In genomic region chr15:93519836-93520826, GRCm38 (mm10) we compare ENCODE assay signal across 8 mouse cellular contexts.
DNase-seq lines count a peak whose midpoint lies in the region; ATAC-seq lines count a peak whose summit lies in the region.

No protein-coding gene starts in this region.

- no peaks in the 10 kb centered on the region for H3K9me3 ChIP-seq in forebrain, embryonic 13.5 days (replicated peaks)
- no peaks in the 10 kb centered on the region for H3K9me3 ChIP-seq in intestine, embryonic 15.5 days
- no peaks in the 10 kb centered on the region for H3K9me3 ChIP-seq in midbrain, embryonic 10.5 days (replicated peaks)

- peaks cover 41% of the 10 kb centered on the region for H3K27me3 ChIP-seq in forebrain, embryonic 13.5 days
- H3K27me3 ChIP-seq in intestine, embryonic 15.5 days (replicated peaks), result no peaks in the 10 kb centered on the region
- H3K27me3 ChIP-seq in midbrain, embryonic 10.5 days (ENCODE audit: low read depth, poor library complexity, severe bottlenecking), result peaks cover 80% of the 10 kb centered on the region

- no peak overlapping the region; the same call in 1 of the 2 replicates for H3K27ac ChIP-seq in forebrain, embryonic 13.5 days
- H3K27ac ChIP-seq in intestine, embryonic 15.5 days, result peak overlapping the region; percentile 89
- peak overlapping the region; percentile 85; the same call in 1 of the 2 replicates for H3K27ac ChIP-seq in midbrain, embryonic 10.5 days (replicated peaks)

- peak; percentile 25 for DNase-seq in kidney, adult 9 months
- no peak for DNase-seq in kidney, postnatal 25 days
- DNase-seq in midbrain, embryonic 10.5 days (ENCODE audit: low spot score), result peak; percentile 45
- DNase-seq in spleen, postnatal 14 days (ENCODE audit: low spot score in 2 of 2), result no peak
- no peak for DNase-seq in right cerebral cortex, postnatal 25 days
- DNase-seq in T-cell, adult 2 months (ENCODE audit: low spot score), result no peak

- WGBS in forebrain, embryonic 13.5 days, result 10% methylated on average over 17 of the region's 17 CpGs
- WGBS in intestine, embryonic 15.5 days, result 13% methylated on average over 17 of the region's 17 CpGs
- 5% methylated on average over 17 of the region's 17 CpGs for WGBS in midbrain, embryonic 10.5 days

- H3K9ac ChIP-seq in forebrain, embryonic 13.5 days, result no peak overlapping the region
- H3K9ac ChIP-seq in intestine, embryonic 15.5 days, result peak overlapping the region; percentile 79

- H3K4me2 ChIP-seq in forebrain, embryonic 13.5 days, result peak overlapping the region; percentile 91
- H3K4me2 ChIP-seq in intestine, embryonic 15.5 days (replicated peaks), result peak overlapping the region; percentile 92

- no peak for ATAC-seq in forebrain, embryonic 13.5 days
- peak; percentile 35 for ATAC-seq in intestine, embryonic 15.5 days

- peaks cover 26% of the 10 kb centered on the region for H3K4me1 ChIP-seq in forebrain, embryonic 13.5 days
- peaks cover 37% of the 10 kb centered on the region for H3K4me1 ChIP-seq in intestine, embryonic 15.5 days (replicated peaks)
- peaks cover 38% of the 10 kb centered on the region for H3K4me1 ChIP-seq in midbrain, embryonic 10.5 days

- no peaks in the 10 kb centered on the region for H3K36me3 ChIP-seq in forebrain, embryonic 13.5 days (ENCODE audit: poor library complexity, severe bottlenecking)
- no peaks in the 10 kb centered on the region for H3K36me3 ChIP-seq in intestine, embryonic 15.5 days
- H3K36me3 ChIP-seq in midbrain, embryonic 10.5 days, result no peaks in the 10 kb centered on the region

- H3K4me3 ChIP-seq in forebrain, embryonic 13.5 days, result peak overlapping the region; percentile 71
- H3K4me3 ChIP-seq in intestine, embryonic 15.5 days (replicated peaks), result peak overlapping the region; percentile 84
- peak overlapping the region; percentile 80 for H3K4me3 ChIP-seq in midbrain, embryonic 10.5 days

Comparison
In these comparisons a context has a peak if more than half of its experiments do, and no peak if none do; other contexts are left out.
1. DNase-seq: peak in kidney, adult 9 months (single experiment) and midbrain, embryonic 10.5 days (single experiment); none in kidney, postnatal 25 days (0 of 2), spleen, postnatal 14 days (0 of 2), right cerebral cortex, postnatal 25 days (single experiment) and T-cell, adult 2 months (single experiment).
2. Peak in every context shown above with its lines, with median percentiles within 50 percentile points of each other: H3K4me3 ChIP-seq.